ENCODE assay signal across 10 mouse cellular contexts in genomic region chr1:6152436-6152835, GRCm38 (mm10).
DNase-seq lines count a peak whose midpoint lies in the region; ATAC-seq and TF ChIP-seq lines count a peak whose summit lies in the region.
"Had no signal": no experiment of that assay in that cellular context is flagged by ENCODE, and none has a peak within 500 bp of the region (broad histone marks: within the 10 kb centered on the region; RNA-seq: fewer than 3 reads in every experiment).

No protein-coding gene starts in this region.

- H3K9ac ChIP-seq in embryonic facial prominence, embryonic 14.5 days (ENCODE audit: low read depth, low read length) = no peak overlapping the region
- no peak overlapping the region for H3K9ac ChIP-seq in heart, embryonic 12.5 days
- H3K9ac ChIP-seq: neural tube, embryonic 13.5 days had no signal

- ATAC-seq in embryonic facial prominence, embryonic 14.5 days (ENCODE audit: low read depth) = no peak
- no peak for ATAC-seq in heart, embryonic 12.5 days (ENCODE audit: insufficient number of reproducible peaks, low FRiP score)
- ATAC-seq in CD4-positive, CD25-positive, alpha-beta regulatory T cell, adult 4 months = no peak

- peak; percentile 5 for DNase-seq in adrenal gland, postnatal 10 days
- no peak for DNase-seq in adrenal gland, adult 8-10 months
- DNase-seq in layer of hippocampus, adult 2 months (ENCODE audit: low spot score in 2 of 2) = no peak
- no peak for DNase-seq in layer of hippocampus, adult 9-11 months
- DNase-seq in A20 (ENCODE audit: low read depth, low spot score) = peak; percentile 40
- peak; percentile 10 for DNase-seq in embryonic facial prominence, embryonic 14.5 days (ENCODE audit: low spot score)
- DNase-seq: lung, postnatal 4 days had no signal

- 40% methylated on average over 3 of the region's 3 CpGs for WGBS in embryonic facial prominence, embryonic 14.5 days
- 34% methylated on average over 3 of the region's 3 CpGs for WGBS in heart, embryonic 12.5 days

- no peaks in the 10 kb centered on the region for H3K27me3 ChIP-seq in embryonic facial prominence, embryonic 14.5 days (replicated peaks; ENCODE audit: control insufficient read depth, insufficient read depth, low read length)
- no peaks in the 10 kb centered on the region for H3K27me3 ChIP-seq in heart, embryonic 12.5 days (replicated peaks)
- H3K27me3 ChIP-seq: neural tube, embryonic 13.5 days had no signal

- H3K4me3 ChIP-seq in layer of hippocampus, adult 2 months = no peak overlapping the region
- no peak overlapping the region for H3K4me3 ChIP-seq in embryonic facial prominence, embryonic 14.5 days (ENCODE audit: low read depth, low read length)
- no peak overlapping the region for H3K4me3 ChIP-seq in heart, embryonic 12.5 days
- H3K4me3 ChIP-seq: neural tube, embryonic 13.5 days had no signal

- H3K4me2 ChIP-seq in embryonic facial prominence, embryonic 14.5 days (ENCODE audit: low read depth, low read length) = no peak overlapping the region
- H3K4me2 ChIP-seq in heart, embryonic 12.5 days = no peak overlapping the region
- H3K4me2 ChIP-seq: neural tube, embryonic 13.5 days had no signal

- no peaks in the 10 kb centered on the region for H3K36me3 ChIP-seq in embryonic facial prominence, embryonic 14.5 days (ENCODE audit: control insufficient read depth, insufficient read depth, low read length)
- H3K36me3 ChIP-seq in heart, embryonic 12.5 days = no peaks in the 10 kb centered on the region
- H3K36me3 ChIP-seq: neural tube, embryonic 13.5 days had no signal

- TF ChIP-seq CTCF in layer of hippocampus, adult 2 months (conservative IDR thresholded peaks at IDR 0.05) = peak; percentile 76

- H3K9me3 ChIP-seq in embryonic facial prominence, embryonic 14.5 days (ENCODE audit: control insufficient read depth, low read length) = no peaks in the 10 kb centered on the region
- no peaks in the 10 kb centered on the region for H3K9me3 ChIP-seq in heart, embryonic 12.5 days (replicated peaks)
- H3K9me3 ChIP-seq: neural tube, embryonic 13.5 days had no signal

- no peak overlapping the region for H3K27ac ChIP-seq in layer of hippocampus, adult 2 months
- H3K27ac ChIP-seq in embryonic facial prominence, embryonic 14.5 days (replicated peaks; ENCODE audit: low read depth, low read length) = no peak overlapping the region
- H3K27ac ChIP-seq in heart, embryonic 12.5 days (ENCODE audit: poor library complexity, severe bottlenecking) = no peak overlapping the region
- H3K27ac ChIP-seq: neural tube, embryonic 13.5 days had no signal

- no peaks in the 10 kb centered on the region for H3K4me1 ChIP-seq in embryonic facial prominence, embryonic 14.5 days (ENCODE audit: control insufficient read depth, insufficient read depth, low read length)
- H3K4me1 ChIP-seq in heart, embryonic 12.5 days (replicated peaks) = no peaks in the 10 kb centered on the region
- H3K4me1 ChIP-seq: neural tube, embryonic 13.5 days had no signal

Comparison
In these comparisons a context has a peak if more than half of its experiments do, and no peak if none do; other contexts are left out.
1. DNase-seq: peak in adrenal gland, postnatal 10 days (single experiment), A20 (single experiment) and embryonic facial prominence, embryonic 14.5 days (single experiment); none in adrenal gland, adult 8-10 months (single experiment), layer of hippocampus, adult 2 months (0 of 2) and layer of hippocampus, adult 9-11 months (single experiment).